In genomic region chr4:152072121-152072601, GRCm38 (mm10) we compare ENCODE assay signal across 8 mouse cellular contexts. TPM values are rescaled to one million over a fixed set of nuclear protein-coding genes. Genes with fewer than 3 reads are reported as not detected.
DNase-seq lines count a peak whose midpoint lies in the region; ATAC-seq and TF ChIP-seq lines count a peak whose summit lies in the region.

Plekhg5 (plus strand) TSS chr4:152072498.

- H3K36me3 ChIP-seq in E14TG2a.4 (ENCODE audit: insufficient read depth, low read length): no peaks in the 10 kb centered on the region
- H3K36me3 ChIP-seq in embryonic facial prominence, embryonic 12.5 days: no peaks in the 10 kb centered on the region
- no peaks in the 10 kb centered on the region for H3K36me3 ChIP-seq in midbrain, postnatal 0 days (ENCODE audit: insufficient read depth, low read length)

- H3K4me3 ChIP-seq in E14TG2a.4 (replicated peaks; ENCODE audit: low read length): 0 out of 2 replicates have a peak within 1 kb of the TSS, but pooled peaks have one; percentile 7
- H3K4me3 ChIP-seq in embryonic facial prominence, embryonic 12.5 days: no peak within 1 kb of the TSS
- H3K4me3 ChIP-seq in midbrain, postnatal 0 days (ENCODE audit: low read depth, low read length): no peak within 1 kb of the TSS

- no peaks in the 10 kb centered on the region for H3K9me3 ChIP-seq in E14TG2a.4 (ENCODE audit: low read length)
- no peaks in the 10 kb centered on the region for H3K9me3 ChIP-seq in embryonic facial prominence, embryonic 12.5 days
- no peaks in the 10 kb centered on the region for H3K9me3 ChIP-seq in midbrain, postnatal 0 days (ENCODE audit: low read length)

- TF ChIP-seq CTCF in E14TG2a.4 (conservative IDR thresholded peaks at IDR 0.05; ENCODE audit: low read length): no peak
- no peak for TF ChIP-seq CTCF in midbrain, postnatal 0 days (IDR thresholded peaks at IDR 0.05)

- peaks cover 18% of the 10 kb centered on the region for H3K27me3 ChIP-seq in E14TG2a.4 (ENCODE audit: insufficient read depth, low read length)
- H3K27me3 ChIP-seq in embryonic facial prominence, embryonic 12.5 days: no peaks in the 10 kb centered on the region
- H3K27me3 ChIP-seq in midbrain, postnatal 0 days (ENCODE audit: insufficient read depth, low read length): no peaks in the 10 kb centered on the region

- H3K4me2 ChIP-seq in embryonic facial prominence, embryonic 12.5 days (replicated peaks): no peak within 1 kb of the TSS
- H3K4me2 ChIP-seq in midbrain, postnatal 0 days (ENCODE audit: low read depth, low read length, poor library complexity, severe bottlenecking): no peak within 1 kb of the TSS

- peaks cover 37% of the 10 kb centered on the region for H3K4me1 ChIP-seq in E14TG2a.4 (replicated peaks; ENCODE audit: low read depth, low read length)
- peaks cover 8% of the 10 kb centered on the region for H3K4me1 ChIP-seq in embryonic facial prominence, embryonic 12.5 days
- H3K4me1 ChIP-seq in midbrain, postnatal 0 days (ENCODE audit: insufficient read depth, low read length): no peaks in the 10 kb centered on the region

- intact Hi-C loops in heart, postnatal 36 days (cut with DNase I): no loop called here
- intact Hi-C loops in left cerebral cortex, postnatal 10 days (cut with DNase I): no loop called here

- peak; percentile 20 for DNase-seq in embryo, embryonic 11 days
- no peak for DNase-seq in embryo, embryonic 9.5 days (ENCODE audit: extremely low spot score)
- peak; percentile 62 to 68 for DNase-seq in heart, postnatal 36 days
- DNase-seq in left cerebral cortex, postnatal 10 days (ENCODE audit: extremely low spot score in 1 of 2, low spot score in 2 of 2): peak in 1 of 2 experiments; percentile 77
- DNase-seq in midbrain, postnatal 0 days (ENCODE audit: low spot score): peak; percentile 70

- no peak for ATAC-seq in embryonic facial prominence, embryonic 12.5 days (ENCODE audit: insufficient number of reproducible peaks, insufficient read depth, low FRiP score, low TSS enrichment)
- no peak for ATAC-seq in midbrain, postnatal 0 days (ENCODE audit: low FRiP score)
- no peak for ATAC-seq in activated CD4-positive, CD25-positive, alpha-beta regulatory T cell, adult 4 months

- WGBS in embryonic facial prominence, embryonic 12.5 days: 59% methylated on average over 10 of the region's 10 CpGs
- WGBS in midbrain, postnatal 0 days: 46% methylated on average over 10 of the region's 10 CpGs

- no peak within 1 kb of the TSS for H3K27ac ChIP-seq in embryonic facial prominence, embryonic 12.5 days
- H3K27ac ChIP-seq in midbrain, postnatal 0 days (ENCODE audit: low read depth, low read length): no peak within 1 kb of the TSS

- no peak within 1 kb of the TSS for H3K9ac ChIP-seq in embryonic facial prominence, embryonic 12.5 days
- no peak within 1 kb of the TSS; the same call in 1 of the 2 replicates for H3K9ac ChIP-seq in midbrain, postnatal 0 days (replicated peaks; ENCODE audit: low read length, poor library complexity, severe bottlenecking)

RNA-seq across cellular contexts. Expression of gene Plekhg5, which starts in this region (rescaled TPM):
- 17.8 and 19.0 TPM in 2 replicates for polyA plus RNA-seq in embryonic facial prominence, embryonic 12.5 days (2016; fragmentation: Nextera tagmentation; extraction: Ambion mirVana)
- 10 to 100 TPM; 14.9 to 21.9 TPM for total RNA-seq in heart, postnatal 36 days (2021)
- total RNA-seq in left cerebral cortex, postnatal 10 days (2021): 10 to 100 TPM; 43.3 to 46.9 TPM
- total RNA-seq in midbrain, postnatal 0 days (2014; rRNA removed): 17.6 and 33.5 TPM in 2 replicates
- 13.0 and 15.1 TPM in 2 replicates for polyA plus RNA-seq in midbrain, postnatal 0 days (2015; fragmentation: Nextera tagmentation; extraction: Ambion mirVana)
- polyA plus RNA-seq in activated CD4-positive, CD25-positive, alpha-beta regulatory T cell, adult 4 months (2017; shearing (Covaris generic)): 1 to 10 TPM; 1.3 to 2.6 TPM
